Mouse (Mus musculus): ENCODE measurements around the gene Yif1b. TPM values are rescaled to one million over a fixed set of nuclear protein-coding genes. Genes with fewer than 3 reads are reported as not detected.

The Yif1b gene
- total RNA-seq, 2 experiments from 2014 or later = 42.3 to 49.5 TPM

Other genes with a start within 250 kb of the Yif1b start
- gene Ryr1, start 113.2 kb upstream of the Yif1b start, total RNA-seq (2021) = 10 to 100 TPM in 1 of 2 experiments, 1 to 10 TPM in 1; 9.3 to 12.2 TPM
- 1 to 10 TPM; 1.1 to 1.5 TPM for gene Rasgrp4, start 103.5 kb upstream of the Yif1b start, total RNA-seq (2021)
- gene Fam98c, start 82.1 kb upstream of the Yif1b start, total RNA-seq (2021) = 10 to 100 TPM; 29.4 to 32.7 TPM
- 1 to 10 TPM; 1.2 to 1.3 TPM for gene Ggn, start 68.1 kb upstream of the Yif1b start, total RNA-seq (2021)
- 10 to 100 TPM; 42.3 to 52.3 TPM for gene Spred3, start 67.9 kb upstream of the Yif1b start, total RNA-seq (2021)
- 100 to 1,000 TPM; 153 to 169 TPM for gene Psmd8, start 57.6 kb upstream of the Yif1b start, total RNA-seq (2021)
- gene Catsperg1, start 24.3 kb upstream of the Yif1b start, total RNA-seq (2021) = 1 to 10 TPM; 1.6 to 1.8 TPM
- gene Kcnk6, start 5.8 kb upstream of the Yif1b start, total RNA-seq (2021) = 1 to 10 TPM; 2.9 to 3.8 TPM
- gene 2200002D01Rik, start 10.1 kb downstream of the Yif1b start, total RNA-seq (2021) = not detected
- 10 to 100 TPM; 16.0 to 27.0 TPM for gene Spint2, start 43.6 kb downstream of the Yif1b start, total RNA-seq (2021)
- gene Ppp1r14a, start 51.0 kb downstream of the Yif1b start, total RNA-seq (2021) = 10 to 100 TPM; 10.8 to 11.0 TPM
- gene Dpf1, start 65.6 kb downstream of the Yif1b start, total RNA-seq (2021) = 100 to 1,000 TPM in 1 of 2 experiments, 10 to 100 TPM in 1; 96.1 to 111 TPM